Mouse (Mus musculus): ENCODE data around the gene Scn3a. TPM values are rescaled to one million over a fixed set of nuclear protein-coding genes. Genes with fewer than 3 reads are reported as not detected.
"Not testable (repeated sequence)": the region's sequence is repeated elsewhere in the genome, so short reads cannot be mapped to it uniquely, and the experiment has no call there.

Gene Scn3a
- polyA plus RNA-seq, 1 experiment from 2014 or later = 43.9 TPM

DNA sequence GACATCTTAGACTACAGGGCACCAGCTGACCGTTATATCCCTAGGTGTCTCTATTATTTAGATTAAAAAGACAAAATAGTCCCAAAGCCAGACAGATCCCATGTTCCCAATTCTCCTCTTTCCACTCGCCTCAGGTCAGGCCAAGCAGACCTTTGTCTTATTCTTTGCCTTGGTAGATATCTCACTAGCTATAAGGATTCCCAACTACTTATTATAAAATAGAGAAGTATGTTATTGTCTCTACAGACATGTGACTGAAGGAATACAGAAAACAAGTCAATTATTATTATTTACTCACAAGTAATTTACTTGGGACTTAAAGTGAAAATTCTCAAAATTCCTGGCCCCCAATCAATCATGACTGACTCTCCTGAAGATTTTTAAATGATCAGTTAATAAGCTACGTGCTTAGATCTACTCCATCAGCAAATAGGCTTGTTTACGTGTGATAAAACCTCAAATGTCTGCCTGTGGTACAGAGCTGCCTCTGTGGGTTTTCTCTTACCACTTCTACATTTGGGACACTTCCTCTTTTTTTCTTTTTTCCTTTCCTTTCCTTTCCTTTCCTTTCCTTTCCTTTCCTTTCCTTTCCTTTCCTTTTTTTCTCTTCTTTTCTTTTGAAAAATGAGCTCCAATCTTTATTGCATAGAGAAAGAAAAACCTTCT lies 86.3 kb downstream of the Scn3a start:
- WGBS = 86% methylated on average over 4 of the region's 4 CpGs
- H3K4me3 ChIP-seq = no peak overlapping the region
- ATAC-seq (ENCODE audit: low FRiP score, low read depth) = no peak
- H3K4me2 ChIP-seq (replicated peaks) = no peak overlapping the region
- no peak overlapping the region for H3K27ac ChIP-seq
- peaks cover 21% of the 10 kb centered on the region for H3K36me3 ChIP-seq
- no peak overlapping the region for H3K9ac ChIP-seq
- H3K4me1 ChIP-seq = no peaks in the 10 kb centered on the region
- H3K27me3 ChIP-seq (replicated peaks) = no peaks in the 10 kb centered on the region
- H3K9me3 ChIP-seq = no peaks in the 10 kb centered on the region

DNA sequence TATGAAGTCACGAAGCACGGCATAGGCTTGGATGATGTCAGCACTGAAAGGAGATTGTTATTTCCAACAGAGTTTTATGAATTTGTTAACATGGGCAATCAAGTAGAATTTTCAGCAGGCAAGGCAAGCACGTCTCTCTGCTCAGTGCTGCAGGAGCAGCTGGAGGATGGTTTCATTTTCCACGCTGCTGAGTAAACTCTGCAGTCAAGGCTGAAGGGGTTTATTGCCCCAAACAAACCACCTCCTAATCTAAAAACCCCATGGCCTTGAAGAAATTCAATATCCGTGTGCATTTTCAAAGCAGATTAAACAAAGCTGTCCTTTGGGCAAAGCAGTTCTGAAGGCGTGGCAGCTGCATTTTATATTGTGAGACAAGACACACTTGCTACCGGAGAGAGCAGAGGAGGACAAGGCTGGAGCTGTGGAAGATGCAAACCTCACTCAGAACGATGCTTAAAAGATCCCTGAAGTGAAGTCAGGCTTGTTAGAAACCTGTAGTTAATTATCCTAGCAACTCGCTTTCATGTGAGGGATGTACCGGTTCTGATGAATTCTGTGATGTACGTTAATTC lies 96.0 kb downstream of the Scn3a start:
- Histone ChIP-seq H3K27me3 (replicated peaks) (no peaks in the 10 kb centered on the region), H3K27ac (no peak overlapping the region), H3K36me3 (peaks cover 11% of the 10 kb centered on the region), H3K4me1 (no peaks in the 10 kb centered on the region), H3K4me2 (replicated peaks) (peak overlapping the region; percentile 20; the same call in 1 of the 2 replicates), H3K9ac (no peak overlapping the region), H3K4me3 (no peak overlapping the region), H3K9me3 (no peaks in the 10 kb centered on the region)
- ATAC-seq (ENCODE audit: low FRiP score, low read depth) = peak; percentile 70
- whole genome bisulfite sequencing = 57% methylated on average over 11 of the region's 11 CpGs

DNA sequence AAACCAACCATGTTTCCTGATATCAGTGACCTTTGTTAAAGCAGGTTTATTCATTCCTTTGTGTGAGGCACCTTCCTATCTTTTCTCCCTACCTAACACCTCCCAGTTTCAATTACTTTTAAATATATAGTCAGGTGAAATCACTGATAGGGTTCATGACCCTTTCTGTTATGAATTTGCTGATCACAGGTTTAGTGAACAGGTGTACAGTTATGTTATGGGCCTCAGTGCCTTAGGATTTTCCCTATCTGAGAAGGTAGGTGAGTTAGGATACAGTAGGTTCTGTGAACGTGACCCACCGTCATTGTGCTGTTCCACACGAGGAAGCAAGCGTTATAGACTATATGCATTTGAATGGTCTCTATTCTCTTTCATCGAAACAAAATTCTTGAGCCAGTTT lies 101.7 kb downstream of the Scn3a start:
- Histone ChIP-seq H3K9me3 (no peaks in the 10 kb centered on the region), H3K27me3 (replicated peaks) (no peaks in the 10 kb centered on the region), H3K9ac (no peak overlapping the region), H3K4me3 (no peak overlapping the region), H3K36me3 (peaks cover 31% of the 10 kb centered on the region), H3K27ac (no peak overlapping the region), H3K4me1 (no peaks in the 10 kb centered on the region), H3K4me2 (replicated peaks) (no peak overlapping the region)
- 93% methylated on average over 5 of the region's 5 CpGs for WGBS
- no peak for ATAC-seq (ENCODE audit: low FRiP score, low read depth)

DNA sequence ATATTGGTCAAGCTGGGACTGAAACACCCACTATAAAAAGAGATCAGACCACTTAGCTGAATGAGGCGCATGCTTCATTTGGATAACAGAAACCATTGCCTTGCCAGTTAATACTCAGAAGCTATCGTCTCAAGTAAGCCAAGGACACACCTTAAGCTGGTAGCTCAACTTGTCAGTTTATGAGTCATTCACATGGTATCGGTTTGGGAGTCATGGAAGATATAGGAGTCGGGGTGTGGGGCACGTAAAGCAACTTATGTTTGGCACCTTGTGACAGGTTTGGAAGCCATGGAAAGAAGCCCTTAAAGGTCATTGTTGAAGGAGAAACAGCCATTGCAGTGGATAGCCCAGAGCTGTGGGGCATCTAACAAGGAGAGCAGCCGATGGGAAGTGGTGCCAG lies 113.7 kb downstream of the Scn3a start:
- WGBS = 92% methylated on average over 6 of the region's 6 CpGs
- Histone ChIP-seq H3K4me3 (no peak overlapping the region), H3K27ac (no peak overlapping the region), H3K4me1 (no peaks in the 10 kb centered on the region), H3K4me2 (replicated peaks) (no peak overlapping the region), H3K9me3 (no peaks in the 10 kb centered on the region), H3K9ac (no peak overlapping the region), H3K27me3 (replicated peaks) (no peaks in the 10 kb centered on the region), H3K36me3 (no peaks in the 10 kb centered on the region)
- no peak for ATAC-seq (ENCODE audit: low FRiP score, low read depth)

DNA sequence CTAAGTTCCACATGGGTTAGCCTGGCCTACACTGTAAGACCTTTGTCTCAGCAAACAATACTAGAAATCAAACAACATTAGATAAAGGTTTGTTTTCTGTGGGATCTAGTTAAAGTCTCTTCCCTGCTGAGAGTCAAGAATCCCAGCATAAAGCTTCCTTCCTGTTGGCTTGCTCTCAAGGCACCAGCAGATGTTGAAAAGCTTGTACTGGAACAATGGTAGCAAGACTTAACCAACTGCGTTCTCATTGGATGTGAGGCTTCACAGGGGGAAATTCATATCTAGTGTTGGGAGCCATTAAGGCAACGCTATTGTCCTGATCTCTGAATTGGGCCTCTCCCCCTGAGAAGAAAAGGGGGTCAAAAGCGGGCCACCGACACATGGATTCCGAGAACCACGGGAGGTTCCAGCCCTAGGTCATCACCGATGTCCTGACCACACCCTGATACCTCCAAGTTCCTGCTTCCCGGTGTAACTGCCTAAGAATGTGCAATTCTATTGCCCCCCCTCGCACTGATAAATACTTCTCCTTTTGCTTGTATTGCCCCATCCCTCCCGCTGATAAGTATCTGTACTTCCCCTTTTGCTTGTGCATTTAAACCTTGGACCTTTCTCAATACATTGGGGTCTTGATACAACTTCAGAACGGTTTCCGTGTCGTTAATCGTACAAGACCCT lies 115.9 kb downstream of the Scn3a start:
- H3K27ac ChIP-seq; H3K4me1 ChIP-seq; H3K9me3 ChIP-seq; H3K4me3 ChIP-seq; H3K9ac ChIP-seq; H3K27me3 ChIP-seq (replicated peaks); ATAC-seq (ENCODE audit: low FRiP score, low read depth); H3K36me3 ChIP-seq; H3K4me2 ChIP-seq (replicated peaks): not testable (repeated sequence)
- 94% methylated on average over 14 of the region's 14 CpGs for WGBS

DNA sequence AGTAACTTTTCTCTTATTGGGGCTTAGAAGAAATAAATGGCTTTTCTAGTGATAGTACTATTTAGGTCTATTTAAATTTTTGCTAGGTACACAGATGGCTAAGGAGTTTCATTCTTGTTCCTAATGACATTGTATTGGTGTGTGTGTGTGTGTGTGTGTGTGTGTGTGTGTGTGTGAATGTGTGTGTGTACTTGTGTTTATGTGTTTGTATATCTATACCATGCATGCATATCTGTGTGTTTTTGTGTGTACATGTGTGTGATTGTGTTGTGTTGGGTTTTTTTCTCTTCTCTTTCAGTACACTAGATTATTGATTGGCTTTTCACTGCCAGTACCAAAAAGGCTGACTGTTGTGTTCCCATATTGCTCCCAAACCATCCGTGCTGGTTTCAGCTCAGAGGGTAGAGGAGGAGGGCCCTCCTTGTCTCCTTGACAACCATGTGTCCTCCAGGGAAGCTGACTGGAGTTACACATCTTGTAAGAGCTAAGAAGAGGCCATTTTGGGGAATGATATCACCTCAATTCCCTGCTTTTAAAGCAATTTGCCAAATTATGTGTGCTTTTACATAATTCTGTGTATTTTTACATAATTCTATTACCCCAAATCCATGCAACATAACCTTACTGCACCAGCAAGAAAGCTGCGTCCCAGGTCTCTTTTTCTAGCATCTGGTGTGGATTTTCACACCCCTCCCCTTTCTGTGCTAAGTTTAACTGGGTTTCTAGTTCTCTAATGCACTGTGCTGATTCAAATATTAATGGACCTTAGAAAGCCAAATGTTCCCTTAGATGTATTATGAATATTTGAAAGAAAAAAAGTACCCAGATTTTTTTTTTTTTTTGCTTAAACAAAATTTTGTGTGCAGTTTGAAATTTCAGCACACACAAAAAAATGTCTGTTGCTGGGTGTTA lies 116.7 kb downstream of the Scn3a start:
- no peak for ATAC-seq (ENCODE audit: low FRiP score, low read depth)
- Histone ChIP-seq H3K9ac (no peak overlapping the region), H3K27me3 (replicated peaks) (no peaks in the 10 kb centered on the region), H3K27ac (no peak overlapping the region), H3K4me3 (no peak overlapping the region), H3K4me1 (no peaks in the 10 kb centered on the region), H3K36me3 (no peaks in the 10 kb centered on the region), H3K9me3 (no peaks in the 10 kb centered on the region), H3K4me2 (replicated peaks) (no peak overlapping the region)
- 45% methylated on average over 2 of the region's 2 CpGs for WGBS

DNA sequence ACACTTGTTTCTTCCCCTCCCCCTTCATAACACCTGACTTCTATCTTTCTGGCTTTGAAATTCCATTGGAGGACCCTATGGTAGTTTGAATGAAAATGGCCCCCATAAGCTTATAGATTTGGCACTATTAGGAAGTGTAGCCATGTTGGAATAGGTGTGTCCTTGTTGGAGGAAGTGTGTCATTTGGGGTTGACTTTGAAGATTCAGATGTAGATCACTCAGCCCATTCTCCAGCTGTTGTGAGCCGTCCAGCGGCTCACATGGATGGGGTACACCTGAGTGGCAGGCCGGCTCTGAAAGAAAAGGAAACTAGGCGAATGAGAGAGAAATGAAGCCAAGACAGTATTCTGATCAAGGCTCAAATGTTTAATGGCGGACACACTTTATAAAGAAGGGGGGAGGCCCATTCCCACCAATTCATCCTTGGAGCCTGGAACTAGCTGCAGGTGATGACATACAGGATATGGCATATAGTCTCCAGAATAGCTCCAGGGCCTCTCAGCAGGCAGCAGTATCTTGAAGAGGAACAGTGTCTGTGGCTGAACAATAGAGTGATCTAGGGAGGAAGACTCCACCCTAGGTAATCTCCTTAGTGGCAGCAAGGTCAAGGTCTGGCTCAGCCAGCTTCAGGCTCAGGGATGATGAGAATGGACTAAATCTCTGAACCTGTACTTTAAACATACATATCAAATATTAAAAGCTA lies 118.2 kb downstream of the Scn3a start:
- H3K4me3 ChIP-seq = no peak overlapping the region
- no peaks in the 10 kb centered on the region for H3K36me3 ChIP-seq
- no peak overlapping the region for H3K4me2 ChIP-seq (replicated peaks)
- ATAC-seq (ENCODE audit: low FRiP score, low read depth) = no peak
- no peaks in the 10 kb centered on the region for H3K4me1 ChIP-seq
- H3K9ac ChIP-seq = no peak overlapping the region
- H3K27ac ChIP-seq = no peak overlapping the region
- H3K27me3 ChIP-seq (replicated peaks) = no peaks in the 10 kb centered on the region
- H3K9me3 ChIP-seq = no peaks in the 10 kb centered on the region
- 94% methylated on average over 5 of the region's 5 CpGs for WGBS

DNA sequence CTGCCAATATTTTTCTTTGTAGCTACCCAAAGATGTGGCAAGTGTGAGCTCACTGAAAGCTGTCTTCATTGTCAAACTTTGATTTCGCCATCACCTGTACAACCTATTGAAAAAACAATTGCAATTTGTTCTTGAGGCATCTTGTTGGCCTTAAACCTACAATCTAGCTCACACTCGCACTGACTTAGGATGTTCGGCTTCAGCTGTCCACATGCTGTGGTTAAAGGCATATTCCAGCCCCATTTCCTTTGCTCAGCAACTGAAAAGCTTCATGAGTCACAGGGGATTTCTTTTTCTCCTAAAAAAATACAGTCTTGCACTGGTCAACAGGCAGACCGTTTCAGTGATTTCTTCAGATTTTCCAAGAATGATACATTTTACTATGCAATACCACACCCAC lies 124.3 kb downstream of the Scn3a start:
- 85% methylated on average over 4 of the region's 4 CpGs for WGBS
- no peak overlapping the region for H3K4me3 ChIP-seq
- H3K36me3 ChIP-seq = no peaks in the 10 kb centered on the region
- no peak overlapping the region for H3K27ac ChIP-seq
- H3K4me1 ChIP-seq = no peaks in the 10 kb centered on the region
- no peaks in the 10 kb centered on the region for H3K27me3 ChIP-seq (replicated peaks)
- no peaks in the 10 kb centered on the region for H3K9me3 ChIP-seq
- H3K9ac ChIP-seq = no peak overlapping the region
- ATAC-seq (ENCODE audit: low FRiP score, low read depth) = no peak
- no peak overlapping the region for H3K4me2 ChIP-seq (replicated peaks)

DNA sequence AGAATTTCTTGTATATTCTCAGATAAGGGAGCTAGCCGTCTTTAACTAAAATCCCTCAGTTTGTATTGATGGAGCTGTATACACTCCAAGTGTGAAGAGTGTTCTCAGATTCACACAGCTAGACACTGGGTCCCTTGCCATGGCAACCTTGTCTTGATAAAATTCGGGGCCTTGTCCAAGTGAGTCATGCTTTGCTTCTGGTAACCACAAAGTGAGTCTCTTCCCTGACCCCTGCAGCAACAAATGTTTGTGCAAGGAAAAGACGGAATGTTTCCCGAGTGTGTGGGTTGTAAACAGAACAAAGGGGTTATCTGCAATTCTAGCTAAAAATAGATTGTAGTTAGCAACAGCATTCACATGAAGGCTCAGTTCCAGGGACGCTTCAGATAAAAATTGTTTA lies 125.9 kb downstream of the Scn3a start:
- Histone ChIP-seq H3K4me2 (replicated peaks) (no peak overlapping the region), H3K4me1 (no peaks in the 10 kb centered on the region), H3K4me3 (no peak overlapping the region), H3K27me3 (replicated peaks) (no peaks in the 10 kb centered on the region), H3K9me3 (no peaks in the 10 kb centered on the region), H3K27ac (no peak overlapping the region), H3K9ac (no peak overlapping the region), H3K36me3 (no peaks in the 10 kb centered on the region)
- no peak for ATAC-seq (ENCODE audit: low FRiP score, low read depth)
- 60% methylated on average over 5 of the region's 5 CpGs for WGBS

DNA sequence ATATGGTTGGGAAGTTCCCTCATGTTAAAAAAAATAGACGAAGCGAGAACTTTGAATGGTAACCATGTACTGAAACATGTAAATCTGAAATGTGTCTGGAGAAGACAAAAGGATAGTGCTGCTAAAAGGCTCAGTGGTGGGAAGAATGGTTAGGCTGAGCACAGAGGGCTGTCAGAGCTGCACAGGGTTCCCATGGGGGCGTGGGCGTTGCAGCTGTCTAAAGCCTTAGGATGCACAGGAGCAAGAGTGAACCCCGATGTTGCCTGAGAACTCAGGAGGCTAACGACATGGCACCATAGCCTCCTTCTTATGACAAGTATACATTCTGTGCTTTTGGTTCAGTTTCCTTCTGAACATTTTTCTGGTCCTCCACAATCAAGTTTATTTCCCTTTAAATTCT lies 126.3 kb downstream of the Scn3a start:
- no peak overlapping the region for H3K4me2 ChIP-seq (replicated peaks)
- no peak overlapping the region for H3K27ac ChIP-seq
- ATAC-seq (ENCODE audit: low FRiP score, low read depth) = no peak
- WGBS = 74% methylated on average over 6 of the region's 6 CpGs
- no peak overlapping the region for H3K9ac ChIP-seq
- H3K4me1 ChIP-seq = no peaks in the 10 kb centered on the region
- H3K36me3 ChIP-seq = no peaks in the 10 kb centered on the region
- H3K4me3 ChIP-seq = no peak overlapping the region
- no peaks in the 10 kb centered on the region for H3K9me3 ChIP-seq
- H3K27me3 ChIP-seq (replicated peaks) = no peaks in the 10 kb centered on the region

DNA sequence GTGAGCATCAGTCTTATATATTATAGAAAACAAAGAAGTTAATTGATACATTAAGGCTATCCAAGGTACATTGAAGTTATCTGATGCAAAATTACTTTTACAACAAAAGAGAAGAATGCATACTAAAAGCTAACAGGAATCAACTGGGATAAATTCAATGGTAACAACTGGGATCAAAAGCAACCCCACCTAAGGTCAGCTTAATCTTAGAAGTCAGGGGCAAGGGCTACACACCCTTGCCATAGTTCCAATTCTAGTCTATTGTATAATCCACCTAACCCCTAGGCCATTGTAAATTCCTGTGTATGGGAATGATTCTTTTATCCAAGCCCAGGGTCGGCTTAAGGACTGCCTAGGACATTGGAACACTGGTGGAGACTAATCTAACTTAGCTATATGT lies 130.5 kb downstream of the Scn3a start:
- WGBS = 72% methylated on average over 1 of the region's 1 CpGs
- Histone ChIP-seq H3K27me3 (replicated peaks) (no peaks in the 10 kb centered on the region), H3K4me1 (no peaks in the 10 kb centered on the region), H3K27ac (no peak overlapping the region), H3K9me3 (no peaks in the 10 kb centered on the region), H3K9ac (no peak overlapping the region), H3K4me2 (replicated peaks) (no peak overlapping the region), H3K36me3 (no peaks in the 10 kb centered on the region), H3K4me3 (no peak overlapping the region)
- no peak for ATAC-seq (ENCODE audit: low FRiP score, low read depth)

DNA sequence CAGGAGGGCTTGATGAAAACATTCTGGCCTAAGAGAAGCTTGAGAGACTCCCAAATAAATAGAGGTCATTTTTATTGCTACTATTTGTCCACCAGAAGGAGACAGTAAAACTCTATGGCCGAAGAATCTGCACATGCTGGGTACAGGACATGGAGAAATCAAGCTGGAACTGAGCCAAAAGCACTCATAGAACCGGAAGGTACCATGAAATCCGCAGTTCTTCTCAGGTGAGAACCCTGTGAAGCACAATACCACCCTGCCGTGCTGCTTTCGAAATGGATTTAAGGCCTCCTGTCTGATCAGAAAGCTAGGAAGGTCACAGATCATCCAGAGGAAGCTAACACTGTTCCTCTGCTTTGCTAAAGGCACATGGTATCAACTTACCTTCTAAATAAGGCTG lies 143.9 kb downstream of the Scn3a start:
- H3K9ac ChIP-seq = no peak overlapping the region
- H3K4me2 ChIP-seq (replicated peaks) = no peak overlapping the region
- no peak overlapping the region for H3K4me3 ChIP-seq
- H3K9me3 ChIP-seq = no peaks in the 10 kb centered on the region
- WGBS = 51% methylated on average over 5 of the region's 5 CpGs
- H3K27me3 ChIP-seq (replicated peaks) = no peaks in the 10 kb centered on the region
- no peaks in the 10 kb centered on the region for H3K4me1 ChIP-seq
- H3K27ac ChIP-seq = no peak overlapping the region
- no peak for ATAC-seq (ENCODE audit: low FRiP score, low read depth)
- no peaks in the 10 kb centered on the region for H3K36me3 ChIP-seq
